Mouse (Mus musculus) heart, postnatal 14 days (tissue): ENCODE measurements around the gene Dapk2. TPM values are rescaled to one million over a fixed set of nuclear protein-coding genes. Genes with fewer than 3 reads are reported as not detected.

Experiments used
- DNase-seq, 2 experiments: peaks; one replicate each; pipeline ENCODE4 v3.0.0; 2021 to 2022
- intact Hi-C: fragments of 180-260 bp; cut with DNase I; formaldehyde crosslinking; loops from one replicate; pipeline ENCODE4 v1.15.1; 2025
- total RNA-seq, 2 experiments: library from RNA; stranded (reverse); gene quantifications; 2 replicates each; pipeline ENCODE4 v1.2.3; 2021

Dapk2 gene
- total RNA-seq, 2 experiments from 2014 or later, result 6.0 to 6.5 TPM

GRCm38 (mm10) chr9:66217970-66218369 is 59.9 kb downstream of the Dapk2 start:
- DNase-seq, result no peak
- intact Hi-C loops, result loop anchor here (5.0 kb wide), 1 partner anchor 59 kb away; no protein-coding TSS in a partner anchor

DNA sequence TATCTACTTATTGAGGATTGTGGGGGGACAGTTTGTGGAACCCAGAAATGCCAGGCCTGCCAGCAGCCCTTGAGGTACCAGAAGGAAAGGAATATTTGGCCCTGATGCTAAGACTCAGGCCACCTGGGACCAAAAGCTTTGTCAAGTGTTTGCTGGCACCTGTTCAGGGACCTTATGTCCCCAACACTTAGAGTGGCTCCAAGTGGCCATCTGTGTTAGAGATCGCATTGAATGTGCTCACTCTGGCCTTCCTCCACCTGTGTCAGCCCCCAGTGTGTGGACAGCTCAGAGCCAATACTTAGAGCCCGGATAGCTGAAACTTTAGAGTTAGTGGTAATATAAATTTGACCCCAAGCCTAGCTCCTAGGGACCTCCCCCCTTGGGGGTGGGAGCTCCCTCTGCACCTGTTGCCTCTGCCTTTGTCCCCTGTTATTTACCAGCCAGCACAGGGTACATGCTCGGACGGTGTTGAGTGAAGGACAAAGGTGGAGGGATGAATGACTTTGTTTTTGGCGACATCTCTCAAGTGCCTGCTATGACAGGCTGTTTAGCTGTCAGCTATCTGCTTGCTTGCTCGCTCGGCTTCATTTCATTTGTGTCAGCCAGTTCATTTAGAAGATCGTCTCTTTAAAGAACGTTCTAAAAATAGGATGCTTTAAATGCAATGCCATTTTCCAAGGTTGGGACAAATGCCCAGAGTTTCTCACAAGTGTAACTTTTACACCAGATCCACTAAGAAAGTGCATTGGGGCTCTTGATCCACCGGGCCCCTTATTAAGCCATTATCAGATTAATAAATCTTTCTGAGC is 61.1 kb downstream of the Dapk2 start:
- intact Hi-C loops, result loop anchor here (5.0 kb wide), 1 partner anchor 58 kb away; no protein-coding TSS in a partner anchor
- peak; percentile 43 to 48 for DNase-seq

GRCm38 (mm10) chr9:66223872-66224271 is 65.8 kb downstream of the Dapk2 start:
- intact Hi-C loops, result no loop called here
- DNase-seq, result no peak

- no peak for DNase-seq
- intact Hi-C loops, result no loop called here
Measured at GRCm38 (mm10) chr9:66225737-66226485, 67.9 kb downstream of the Dapk2 start.

DNA sequence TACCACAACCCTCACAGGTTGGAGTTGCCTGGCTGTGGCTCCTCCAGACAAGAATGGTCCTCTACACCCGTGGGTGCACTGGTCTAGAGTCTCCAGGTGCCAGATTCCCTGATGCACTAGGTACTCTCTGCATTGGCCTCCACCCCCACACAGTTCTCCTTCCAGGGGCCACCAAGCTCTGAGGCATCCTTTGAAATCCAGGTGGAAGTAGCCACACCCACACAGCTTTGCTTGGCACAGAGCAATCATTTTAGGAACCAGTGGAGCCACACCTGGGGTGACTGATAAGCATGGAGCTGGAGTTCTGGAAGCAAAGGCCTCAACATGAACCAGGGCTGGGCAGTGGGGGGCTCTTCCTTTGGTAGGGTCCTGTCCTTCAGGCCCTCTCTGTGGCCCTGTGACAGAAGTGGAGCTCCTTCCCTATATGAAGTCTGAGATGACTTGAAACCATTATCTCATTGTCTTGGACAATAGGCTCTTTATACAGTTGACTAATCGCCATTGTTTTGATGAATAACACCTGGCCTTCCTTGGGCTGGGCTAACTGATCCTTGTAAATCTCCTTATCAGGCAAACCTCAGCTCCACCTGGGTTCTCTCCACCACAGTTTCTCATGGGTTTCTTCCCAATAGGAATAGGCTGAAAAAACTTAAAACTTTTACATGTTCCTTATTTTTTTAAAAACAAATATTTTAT is 70.6 kb downstream of the Dapk2 start:
- no peak for DNase-seq
- intact Hi-C loops, result no loop called here

GRCm38 (mm10) chr9:66231820-66232479 is 73.9 kb downstream of the Dapk2 start:
- intact Hi-C loops, result no loop called here

GRCm38 (mm10) chr9:66236615-66237014 is 78.6 kb downstream of the Dapk2 start:
- no peak for DNase-seq
- intact Hi-C loops, result no loop called here

More at GRCm38 (mm10) chr9:66231820-66232479, 73.9 kb downstream of the Dapk2 start:
- DNase-seq, result peak; percentile 46 to 60

DNA sequence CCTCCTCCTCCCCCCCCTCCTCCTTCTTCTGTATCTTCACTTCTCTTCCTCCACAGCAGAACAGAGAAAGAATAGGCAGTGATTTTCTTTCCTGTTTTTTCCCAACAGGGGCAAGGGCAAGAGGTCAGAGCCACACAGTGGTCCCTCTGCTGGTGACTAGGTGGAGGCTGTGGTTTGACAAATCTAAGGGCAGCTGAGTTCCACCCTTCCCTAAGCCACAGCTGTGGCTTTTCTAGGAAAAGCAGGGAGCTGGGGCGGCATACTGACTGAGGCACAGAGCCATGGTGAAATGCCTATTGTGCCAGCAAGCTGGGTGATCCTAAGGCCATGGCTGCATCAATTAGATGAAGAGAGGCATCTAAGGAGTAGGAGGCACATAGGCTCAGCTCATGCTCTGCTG is 79.7 kb downstream of the Dapk2 start:
- intact Hi-C loops, result no loop called here
- DNase-seq, result no peak

GRCm38 (mm10) chr9:66239173-66239572 is 81.2 kb downstream of the Dapk2 start:
- intact Hi-C loops, result no loop called here
- no peak for DNase-seq

DNA sequence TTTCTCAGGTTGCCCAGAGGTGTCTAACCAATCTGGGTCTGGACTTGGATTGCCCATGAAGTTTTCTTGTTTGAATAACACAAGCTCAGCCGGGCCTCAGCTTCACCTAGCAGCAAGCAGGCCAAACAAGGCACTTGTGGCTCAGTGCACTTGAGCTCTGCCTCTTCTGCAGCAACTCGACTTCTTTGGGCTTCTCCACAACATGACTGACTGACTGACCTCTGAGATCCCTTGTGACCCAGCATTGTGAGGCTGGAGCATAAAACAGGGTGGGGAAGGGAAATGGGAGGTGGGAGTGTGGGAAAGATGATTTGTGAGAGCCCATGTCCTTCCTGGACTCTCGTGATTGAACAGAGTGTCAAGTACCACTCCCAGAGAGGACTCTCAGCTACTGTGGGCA is 81.7 kb downstream of the Dapk2 start:
- intact Hi-C loops, result loop anchor here (5.0 kb wide), 1 partner anchor 82 kb away; the partner anchor contains the start of gene Dapk2
- DNase-seq, result no peak

- no peak for DNase-seq
- intact Hi-C loops, result loop anchor here (5.0 kb wide), 1 partner anchor 83 kb away; the partner anchor contains the start of gene Dapk2
Measured at GRCm38 (mm10) chr9:66240493-66240892, 82.5 kb downstream of the Dapk2 start.

DNA sequence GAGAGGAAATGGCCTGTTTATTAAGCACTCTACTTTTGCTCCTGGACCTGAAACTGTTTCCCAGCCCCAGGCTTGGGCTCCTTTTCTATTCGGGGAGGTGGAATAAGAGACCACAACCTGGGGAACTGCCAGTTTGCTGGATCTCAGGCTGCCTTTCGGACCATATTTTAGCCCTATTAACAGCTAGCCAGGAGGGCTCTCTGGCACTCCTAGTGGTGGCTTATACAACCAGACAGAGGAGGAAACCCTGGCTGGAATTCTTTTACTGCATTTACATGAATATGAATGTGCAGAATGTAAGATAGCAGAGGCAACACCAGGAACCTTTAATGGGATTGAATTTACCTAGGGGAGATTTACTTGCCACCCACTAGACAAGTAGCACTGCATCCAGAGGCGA is 83.0 kb downstream of the Dapk2 start:
- peak; percentile 29 to 48 for DNase-seq
- intact Hi-C loops, result loop anchor here (5.0 kb wide), 1 partner anchor 84 kb away; the partner anchor contains the start of gene Dapk2

DNA sequence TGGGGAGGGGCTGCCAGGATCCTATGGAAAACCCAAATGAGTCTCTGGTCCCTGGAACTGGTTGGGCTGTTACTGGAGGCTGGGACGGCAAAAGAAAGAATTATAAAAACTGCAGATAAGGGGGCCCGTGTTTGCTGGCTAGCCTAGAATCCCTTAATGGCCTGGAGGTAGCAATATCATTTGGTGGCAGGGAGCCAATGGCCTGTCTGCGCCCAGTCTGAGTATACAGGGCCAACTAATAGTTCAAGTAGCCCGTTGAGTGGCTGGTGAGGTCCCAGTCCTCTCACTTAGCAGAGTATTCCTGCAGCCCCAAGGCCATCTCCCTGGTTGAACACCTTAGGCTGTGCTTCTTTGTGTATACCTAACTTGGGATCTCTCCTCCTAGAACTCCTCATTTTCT is 83.7 kb downstream of the Dapk2 start:
- intact Hi-C loops, result loop anchor here (5.0 kb wide), 1 partner anchor 84 kb away; the partner anchor contains the start of gene Dapk2

DNA sequence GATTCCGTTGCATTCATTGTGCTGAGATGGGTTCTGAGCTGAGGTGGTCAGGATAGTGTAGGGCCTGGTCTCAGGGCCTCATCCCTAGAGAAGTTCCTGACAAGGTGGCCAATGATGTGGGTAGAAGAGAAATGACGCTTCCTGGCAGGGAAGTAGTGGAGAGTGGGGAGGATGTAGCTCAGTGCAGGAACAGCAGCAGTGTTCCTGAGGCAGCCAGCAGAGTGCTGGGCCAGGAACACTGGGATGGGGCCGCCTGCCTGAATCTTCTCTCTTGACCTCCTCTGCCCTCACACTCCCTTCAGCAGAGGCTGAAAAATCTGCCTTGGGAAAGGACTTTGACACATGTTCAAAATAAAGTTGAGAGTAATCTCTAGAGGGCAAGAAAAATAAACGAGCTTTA is 85.2 kb downstream of the Dapk2 start:
- intact Hi-C loops, result loop anchor here (5.0 kb wide), 1 partner anchor 86 kb away; the partner anchor contains the start of gene Dapk2
- DNase-seq, result peak; percentile 25 to 35

More for the DNA sequence above, 83.7 kb downstream of the Dapk2 start:
- peak in 1 of 2 experiments; percentile 28 for DNase-seq

GRCm38 (mm10) chr9:66244079-66244478 is 86.1 kb downstream of the Dapk2 start:
- intact Hi-C loops, result loop anchor here (5.0 kb wide), 1 partner anchor 87 kb away; the partner anchor contains the start of gene Dapk2
- no peak for DNase-seq

GRCm38 (mm10) chr9:66245707-66246106 is 87.7 kb downstream of the Dapk2 start:
- peak; percentile 25 to 40 for DNase-seq

DNA sequence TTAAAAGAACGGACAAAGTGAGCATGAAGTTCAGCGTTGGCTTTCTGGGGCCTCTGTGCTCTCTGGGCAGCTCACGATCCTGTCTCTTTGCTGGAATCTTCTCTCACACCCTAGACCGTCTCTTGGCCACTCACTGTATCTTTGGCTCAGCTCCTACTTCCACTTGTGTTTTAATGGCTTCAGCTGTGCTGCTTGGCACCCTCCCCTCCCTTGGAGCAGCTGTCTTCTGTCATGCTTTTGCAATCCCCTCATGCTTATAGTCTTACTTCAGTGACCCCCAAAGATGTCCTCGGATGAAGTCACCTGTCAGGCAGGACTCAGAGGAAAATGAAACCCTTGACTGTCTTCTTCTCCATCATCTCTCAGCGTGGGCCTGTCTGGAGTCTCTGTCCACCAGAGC is 91.3 kb downstream of the Dapk2 start:
- intact Hi-C loops, result no loop called here
- peak; percentile 36 to 52 for DNase-seq

More at GRCm38 (mm10) chr9:66245707-66246106, 87.7 kb downstream of the Dapk2 start:
- intact Hi-C loops, result no loop called here

- intact Hi-C loops, result no loop called here
Measured at GRCm38 (mm10) chr9:66251159-66251691, 93.2 kb downstream of the Dapk2 start.

DNA sequence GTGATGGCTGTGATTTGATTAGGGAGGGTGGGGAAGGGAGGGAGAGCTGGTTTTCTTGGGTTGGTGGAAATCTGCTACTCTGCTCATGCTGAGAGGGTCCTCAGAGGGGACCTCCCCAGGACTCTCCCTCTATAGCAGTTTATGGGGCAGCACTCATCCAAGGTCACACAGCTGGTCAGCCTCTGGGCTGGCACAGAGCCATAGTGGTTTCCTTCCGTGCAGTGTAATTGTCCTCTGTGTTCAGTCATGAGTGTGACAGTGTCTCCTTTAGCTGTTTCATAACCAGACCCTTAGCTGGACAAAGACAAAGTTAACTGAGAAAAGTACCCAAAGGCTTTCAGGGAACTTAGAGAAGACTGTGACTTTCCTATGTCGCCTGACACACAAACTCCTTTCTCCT is 103.7 kb downstream of the Dapk2 start:
- DNase-seq, result no peak

More at GRCm38 (mm10) chr9:66251159-66251691, 93.2 kb downstream of the Dapk2 start:
- no peak for DNase-seq

More for the DNA sequence above, 103.7 kb downstream of the Dapk2 start:
- intact Hi-C loops, result no loop called here
